Mouse (Mus musculus) liver, adult 10 weeks (tissue): ENCODE data around the gene Nme8. TPM values are rescaled to one million over a fixed set of nuclear protein-coding genes. Genes with fewer than 3 reads are reported as not detected.

ENCODE experiments used
- polyA plus RNA-seq: library from polyadenylated mRNA; stranded (reverse); fragments of 350-450 nt; fragmentation: Illumina TruSeq; extraction: RNeasy Lipid Tissue Mini Kit (QIAGEN cat#74804); gene quantifications from one replicate; pipeline ENCODE4 v1.2.3, GENCODE M21; 2014; ENCODE audit warnings: low read depth, low replicate concordance

Nme8 gene
- polyA plus RNA-seq: not detected

DNA sequence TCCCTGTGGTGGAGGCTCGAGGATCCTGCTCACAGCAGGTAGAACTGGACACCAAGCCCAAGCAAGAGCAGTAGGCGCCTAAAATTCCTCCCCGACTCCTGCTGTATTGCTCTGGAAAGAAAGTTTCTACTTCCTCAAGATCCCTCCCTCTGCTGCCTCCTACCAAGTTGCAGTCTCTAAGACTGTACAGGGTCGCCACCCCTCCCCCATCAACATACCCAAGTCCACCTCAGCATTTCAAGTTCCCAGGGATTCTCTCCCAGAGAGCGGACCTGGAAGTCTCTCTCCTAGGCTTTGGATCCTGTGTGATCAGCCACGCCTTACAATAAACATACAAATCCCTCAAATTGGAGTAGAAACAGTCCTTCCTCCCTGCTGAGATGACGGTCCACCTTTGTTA, at the start of gene Nme8:
TSS of gene Nme8 (minus strand) at position 5 of the 400 bp plus-strand sequence.

DNA sequence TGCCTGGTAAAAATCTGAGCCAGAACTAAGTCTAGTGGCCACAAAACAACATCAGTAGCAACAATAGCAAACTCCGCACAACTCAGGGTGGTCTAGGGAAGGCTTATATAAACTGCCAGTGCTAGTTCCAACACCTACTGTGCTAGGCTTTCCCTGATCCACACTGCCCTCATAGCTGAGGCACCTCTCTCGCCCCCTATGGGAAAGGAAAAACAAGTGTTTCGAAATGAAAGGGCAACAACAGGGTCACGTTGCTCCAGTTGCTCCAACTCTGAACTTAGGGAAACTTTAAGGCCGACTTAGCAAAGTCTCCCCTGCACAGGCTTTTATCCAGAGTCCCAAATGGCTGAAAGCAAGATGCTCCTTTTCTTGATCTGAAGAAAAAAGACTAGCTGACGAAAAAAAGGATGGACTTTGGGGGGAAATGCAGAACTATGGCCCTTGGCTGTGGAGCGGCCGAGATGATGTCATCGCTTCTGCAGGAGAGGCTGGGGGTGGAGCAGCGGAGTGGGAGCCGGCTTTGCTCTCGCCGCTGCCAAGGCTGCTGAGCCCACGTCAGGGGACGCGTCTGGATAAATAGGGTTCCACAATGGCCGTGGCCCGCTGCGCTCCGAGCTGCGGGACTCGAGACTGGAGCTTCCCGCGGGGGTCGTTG, 74.9 kb downstream of the Nme8 start, which contains the start of gene Sfrp4:
TSS of gene Sfrp4 (plus strand) at position 532 of the 655 bp plus-strand sequence.

DNA sequence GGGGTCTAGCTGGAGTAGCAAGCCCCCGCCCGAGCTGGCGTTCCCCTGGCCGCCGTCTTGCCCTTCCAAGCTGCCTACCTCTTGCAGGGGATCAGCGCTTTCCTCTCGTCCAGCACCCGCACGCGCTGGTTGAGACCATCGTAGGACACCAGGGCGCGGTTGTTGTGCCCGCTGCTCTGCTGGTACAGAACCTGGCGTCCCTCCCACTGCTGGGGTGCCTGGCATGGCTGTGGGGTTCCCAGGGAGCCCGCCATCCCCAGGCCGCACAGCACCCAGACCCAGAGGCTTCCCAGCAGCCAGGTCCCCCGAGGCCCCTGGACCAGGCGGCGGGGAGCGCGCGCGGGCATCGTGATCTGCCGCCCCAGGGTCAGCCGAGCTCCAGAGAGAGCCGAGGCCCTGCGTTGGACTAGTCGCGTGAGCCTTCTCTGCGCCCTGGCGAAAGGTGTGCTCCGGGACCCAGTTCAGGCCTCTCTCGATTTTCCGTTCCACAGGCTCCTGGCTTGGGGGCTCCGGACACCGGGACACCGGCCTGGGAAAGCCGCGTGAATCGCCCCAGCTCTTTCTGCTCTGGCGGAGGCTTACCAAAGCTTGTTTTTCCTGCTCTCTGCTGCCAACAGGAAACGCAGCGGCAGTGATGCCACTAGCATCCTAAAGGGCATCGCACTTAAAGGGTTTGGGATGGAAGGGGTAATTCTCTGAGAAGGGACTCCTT, 78.2 kb downstream of the Nme8 start, which contains the start of gene Epdr1:
TSS of gene Epdr1 (minus strand) at position 712 of the 712 bp plus-strand sequence.

Other genes starting within 250 kb of the Nme8 start
- 0.42 TPM for gene Epdr1, start 77.9 kb downstream of the Nme8 start, polyA plus RNA-seq
- gene Sfrp4, start 74.7 kb downstream of the Nme8 start, polyA plus RNA-seq: not detected
- gene Gpr141, start 126.5 kb upstream of the Nme8 start, polyA plus RNA-seq: 0.24 TPM